Mouse (Mus musculus) kidney, embryonic 14.5 days (tissue): ENCODE results near the gene Tmem94. TPM values are rescaled to one million over a fixed set of nuclear protein-coding genes. Genes with fewer than 3 reads are reported as not detected.

ENCODE experiments used
- ATAC-seq: fragments of 200-750 bp; cut with Nextera tagmentation; 2 replicates; pipeline ENCODE4 v1.8.0; 2017; ENCODE audit warnings: moderate number of reproducible peaks, mild to moderate bottlenecking, moderate TSS enrichment, moderate library complexity; ENCODE audit not compliant: low FRiP score, low TSS enrichment
- H3K27ac ChIP-seq: fragments of 300-500 bp; sonication (generic); 2 replicates; pipeline ENCODE4 v1.5.1; 2014; ENCODE audit warnings: low read depth, mild to moderate bottlenecking, low read length, moderate library complexity, mixed read lengths
- H3K27me3 ChIP-seq: fragments of 300-500 bp; sonication (generic); 2 replicates; pipeline ENCODE4 v1.6.1; 2014; ENCODE audit warnings: mild to moderate bottlenecking, low read length; ENCODE audit not compliant: control insufficient read depth, insufficient read depth
- H3K36me3 ChIP-seq: fragments of 300-500 bp; sonication (generic); 2 replicates; pipeline ENCODE4 v1.6.1; 2014; ENCODE audit warnings: low read length, mixed read lengths; ENCODE audit not compliant: control insufficient read depth, insufficient read depth
- H3K4me1 ChIP-seq: fragments of 300-500 bp; sonication (generic); 2 replicates; pipeline ENCODE4 v1.6.1; 2014; ENCODE audit warnings: low read length, mixed read lengths; ENCODE audit not compliant: control insufficient read depth, insufficient read depth
- H3K4me2 ChIP-seq: fragments of 300-500 bp; sonication (generic); replicated peaks from 2 replicates; pipeline ENCODE4 v1.6.1; 2014; ENCODE audit warnings: low read depth, mild to moderate bottlenecking, low read length
- H3K4me3 ChIP-seq: fragments of 300-500 bp; sonication (generic); 2 replicates; pipeline ENCODE4 v1.5.1; 2014; ENCODE audit warnings: mild to moderate bottlenecking, low read length
- H3K9ac ChIP-seq: fragments of 300-500 bp; sonication (generic); 2 replicates; pipeline ENCODE4 v1.6.1; 2014; ENCODE audit warnings: low read depth, mild to moderate bottlenecking, low read length, moderate library complexity
- H3K9me3 ChIP-seq: fragments of 300-500 bp; sonication (generic); 2 replicates; pipeline ENCODE4 v1.6.1; 2016; ENCODE audit warnings: low read length; ENCODE audit not compliant: control insufficient read depth
- WGBS: fragments of 180-500 bp; shearing (Covaris S2); extraction: QIAGEN DNeasy Blood & Tissue Kit; methylation state at CpG from one replicate; pipeline ENCODE4 v1.1.7; 2014; 5-methylcytosine and 5-hydroxymethylcytosine counted together
- polyA plus RNA-seq: library from polyadenylated mRNA; unstranded; fragments of >200 nt; fragmentation: Nextera tagmentation; extraction: Ambion mirVana; gene quantifications from 2 replicates; pipeline ENCODE4 v1.2.1, GENCODE M21; 2014

Gene Tmem94
- polyA plus RNA-seq: 12.4 and 19.9 TPM in 2 replicates

DNA sequence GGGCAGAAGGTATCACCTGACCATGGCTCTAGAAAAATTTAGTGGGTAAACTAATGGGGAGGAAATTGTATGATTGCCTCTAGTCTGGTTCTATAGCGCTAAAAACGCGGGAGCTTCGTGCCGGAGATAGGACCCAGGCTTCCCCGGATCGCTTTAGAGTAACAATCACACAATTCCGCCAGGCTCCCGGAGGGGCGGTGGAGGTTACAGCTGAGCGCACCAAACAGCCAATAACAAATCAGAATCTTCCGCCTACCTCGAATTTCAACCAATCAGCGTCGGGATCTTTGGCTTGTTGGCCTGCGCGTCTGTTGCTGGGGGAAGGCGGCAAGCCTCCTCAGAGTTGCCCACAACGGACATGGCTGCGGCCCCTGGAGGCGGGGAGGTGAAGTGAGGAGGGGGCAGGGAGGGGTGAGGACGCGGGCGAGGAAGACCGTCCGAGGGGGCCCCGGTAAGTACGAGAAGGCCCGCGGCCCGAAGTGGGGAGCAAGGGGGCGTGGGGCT is at the start of gene Tmem94:
TSS of gene Tmem94 (plus strand) at position 331 of the 504 bp plus-strand sequence.
- Histone ChIP-seq H3K4me1 (peaks cover 21% of the 10 kb centered on the region), H3K9me3 (no peaks in the 10 kb centered on the region), H3K4me2 (peak within 1 kb of the TSS; percentile 80), H3K36me3 (no peaks in the 10 kb centered on the region), H3K27ac (peak within 1 kb of the TSS; percentile 87), H3K27me3 (no peaks in the 10 kb centered on the region), H3K9ac (peak within 1 kb of the TSS; percentile 78), H3K4me3 (peak within 1 kb of the TSS; percentile 81)
- peak; percentile 98 for ATAC-seq
- WGBS: under 1% methylated on average over 31 of the region's 32 CpGs

DNA sequence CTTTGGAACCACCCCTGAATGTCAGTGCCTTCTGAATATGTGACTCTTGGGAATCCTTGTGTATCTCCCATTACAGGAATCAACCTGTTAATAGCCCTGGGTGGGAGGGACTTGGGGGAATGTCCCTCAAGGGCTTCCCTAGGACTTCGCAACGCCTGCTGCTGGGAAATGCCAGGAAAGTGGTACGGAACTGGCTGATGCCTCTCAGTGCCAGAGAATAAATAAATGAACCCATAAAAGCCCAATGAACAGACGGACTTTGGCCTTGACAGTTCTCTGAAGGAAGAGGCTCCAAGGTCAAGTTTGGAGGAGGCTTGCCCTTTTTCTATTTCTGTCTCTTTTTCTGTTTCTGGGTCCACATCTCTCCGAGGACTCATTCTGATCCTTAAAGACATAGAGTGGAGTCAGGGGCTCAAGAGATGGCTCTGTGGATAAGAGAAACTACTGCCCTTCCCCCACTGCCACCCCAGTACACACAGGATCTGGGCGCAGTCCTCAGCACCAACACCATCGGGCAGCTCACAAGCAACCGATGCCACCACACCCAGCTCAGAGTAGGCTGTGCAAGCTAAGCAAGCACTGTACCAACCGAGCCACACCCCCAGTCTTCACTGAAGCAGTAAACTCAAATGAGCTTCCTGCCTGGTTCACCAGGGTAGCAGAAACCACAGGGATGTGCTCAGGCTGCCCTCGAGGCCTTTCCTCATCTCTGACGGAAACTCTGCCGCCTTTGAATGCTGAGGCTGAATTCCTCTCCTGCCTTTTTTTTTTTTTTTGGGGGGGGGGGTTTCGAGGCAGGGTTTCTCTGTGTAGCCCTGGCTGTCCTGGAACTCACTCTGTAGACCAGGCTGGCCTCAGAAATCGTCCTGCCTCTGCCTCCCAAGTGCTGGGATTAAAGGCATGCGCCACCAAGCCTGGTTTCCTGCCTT is 48.6 kb upstream of the Tmem94 start:
- no peak overlapping the region for H3K4me3 ChIP-seq
- no peaks in the 10 kb centered on the region for H3K36me3 ChIP-seq
- no peaks in the 10 kb centered on the region for H3K27me3 ChIP-seq
- no peak overlapping the region for H3K4me2 ChIP-seq
- no peak for ATAC-seq
- H3K9ac ChIP-seq: no peak overlapping the region
- 66% methylated on average over 15 of the region's 15 CpGs for WGBS
- no peak overlapping the region for H3K27ac ChIP-seq
- H3K9me3 ChIP-seq: no peaks in the 10 kb centered on the region
- no peaks in the 10 kb centered on the region for H3K4me1 ChIP-seq

DNA sequence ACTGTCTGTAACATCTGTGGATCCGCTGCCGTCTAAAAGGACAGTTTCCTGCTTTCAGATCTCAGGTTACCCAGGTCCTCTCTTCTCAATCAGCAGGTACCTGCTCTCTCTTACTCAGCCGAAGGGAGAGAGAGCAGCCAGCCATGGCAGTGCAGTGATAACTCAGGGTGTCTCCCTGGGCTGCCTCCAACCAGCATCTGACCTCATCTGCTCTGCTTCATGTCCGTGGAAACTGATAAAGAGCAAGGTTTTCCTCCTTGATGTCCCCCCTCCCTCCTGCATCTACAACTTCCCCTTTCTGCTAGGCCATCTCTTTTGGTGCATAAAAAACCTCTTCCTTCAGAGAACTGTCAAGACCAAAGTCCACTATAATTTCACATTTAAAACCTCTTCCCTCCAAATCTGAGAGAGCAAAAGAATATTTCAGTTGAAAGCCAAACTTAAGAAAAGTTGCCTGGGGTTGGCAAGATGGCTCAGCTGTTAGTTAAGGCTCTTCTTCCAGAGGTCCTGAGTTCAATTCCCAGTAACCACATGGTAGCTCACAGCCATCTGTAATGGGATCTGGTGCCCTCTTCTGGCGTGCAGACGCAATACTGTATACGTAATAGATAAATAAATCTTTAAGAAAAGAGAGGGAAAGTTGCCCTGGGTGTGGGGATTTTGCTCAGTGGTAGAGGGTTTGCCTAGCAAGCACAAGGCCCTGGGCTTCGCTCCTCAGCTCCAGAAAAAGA is 47.4 kb upstream of the Tmem94 start:
- Histone ChIP-seq H3K27me3 (no peaks in the 10 kb centered on the region), H3K9me3 (no peaks in the 10 kb centered on the region), H3K36me3 (no peaks in the 10 kb centered on the region), H3K27ac (no peak overlapping the region), H3K4me2 (no peak overlapping the region), H3K9ac (no peak overlapping the region), H3K4me1 (no peaks in the 10 kb centered on the region; the same call in 1 of the 2 replicates), H3K4me3 (no peak overlapping the region)
- WGBS: 55% methylated on average over 8 of the region's 8 CpGs
- no peak for ATAC-seq

DNA sequence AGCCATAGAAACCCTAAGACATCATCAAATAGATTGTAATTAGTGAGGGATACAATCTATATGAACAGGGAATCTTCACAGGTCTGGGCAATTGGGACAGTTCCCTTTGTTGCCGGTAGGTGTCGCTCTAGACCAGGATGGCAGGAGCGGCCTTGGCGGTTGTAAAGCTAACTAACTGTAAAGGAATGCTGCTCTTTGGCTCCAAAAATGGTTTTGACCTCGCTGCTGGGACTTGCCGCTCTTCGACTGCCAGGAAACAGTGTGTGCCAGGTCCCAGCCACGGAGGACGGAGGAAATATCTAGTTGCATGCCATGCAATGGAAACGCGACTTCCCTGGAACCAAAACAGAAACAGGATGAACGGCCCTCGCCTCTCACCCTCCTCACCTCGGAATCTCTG is 42.6 kb upstream of the Tmem94 start:
- no peaks in the 10 kb centered on the region for H3K27me3 ChIP-seq
- H3K4me3 ChIP-seq: no peak overlapping the region
- WGBS: 18% methylated on average over 14 of the region's 14 CpGs
- H3K27ac ChIP-seq: no peak overlapping the region
- H3K4me2 ChIP-seq: no peak overlapping the region; the same call in 1 of the 2 replicates
- no peak overlapping the region for H3K9ac ChIP-seq
- no peaks in the 10 kb centered on the region; the same call in 1 of the 2 replicates for H3K4me1 ChIP-seq
- no peak for ATAC-seq
- no peaks in the 10 kb centered on the region for H3K9me3 ChIP-seq
- no peaks in the 10 kb centered on the region for H3K36me3 ChIP-seq

DNA sequence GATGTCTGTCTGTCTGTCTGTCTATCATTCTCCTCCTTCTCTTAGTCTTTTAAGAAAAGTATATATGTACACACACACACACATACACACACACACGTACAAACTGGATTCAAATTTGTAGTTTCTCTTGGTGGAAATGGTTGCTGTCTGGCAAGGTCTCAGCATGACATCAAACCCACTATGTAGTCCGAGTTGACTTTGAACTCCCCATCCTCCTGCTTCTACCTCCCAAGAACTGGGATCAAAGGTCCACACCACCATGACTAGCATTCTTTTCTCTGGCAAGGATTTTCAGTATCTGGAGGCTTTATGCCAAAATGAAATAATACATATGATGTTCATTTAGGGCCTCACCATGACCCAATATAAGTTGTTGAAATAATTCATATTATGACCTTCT is 42.0 kb upstream of the Tmem94 start:
- H3K9ac ChIP-seq: no peak overlapping the region
- H3K27ac ChIP-seq: no peak overlapping the region
- no peak overlapping the region for H3K4me2 ChIP-seq

DNA sequence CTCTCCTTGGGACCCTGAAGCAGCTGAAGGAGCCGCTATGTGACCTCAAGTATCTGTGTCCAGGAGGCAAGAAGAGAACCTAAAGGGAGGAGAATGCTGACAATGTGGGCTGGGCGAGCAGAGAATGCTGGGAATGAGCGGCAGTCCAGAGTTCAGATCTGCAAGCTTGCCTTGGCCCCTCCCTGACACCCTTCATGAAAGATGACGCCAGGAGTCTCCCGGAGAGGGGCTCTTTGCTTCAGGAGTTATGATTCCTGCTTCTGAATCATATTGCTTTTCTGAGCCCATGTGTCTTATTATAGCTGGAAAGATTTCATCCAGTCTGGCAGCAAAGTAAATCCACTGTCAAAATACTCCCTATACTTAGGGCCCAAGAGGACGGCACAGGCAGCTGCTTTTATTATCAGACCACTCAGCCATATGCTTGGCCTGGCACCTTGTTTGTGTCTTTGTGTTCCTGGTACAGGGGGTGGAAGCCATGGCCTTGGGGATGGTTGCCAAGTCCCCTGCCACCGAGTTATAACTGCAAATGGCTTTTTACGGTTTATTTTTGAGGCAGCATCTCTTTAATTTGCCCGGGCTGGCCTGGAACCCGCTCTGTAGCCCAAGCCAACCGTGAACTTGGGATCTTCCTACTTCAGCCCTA is 31.1 kb upstream of the Tmem94 start:
- H3K27ac ChIP-seq: no peak overlapping the region

More for the DNA sequence above, 42.0 kb upstream of the Tmem94 start:
- no peaks in the 10 kb centered on the region for H3K27me3 ChIP-seq
- no peaks in the 10 kb centered on the region for H3K36me3 ChIP-seq
- H3K9me3 ChIP-seq: no peaks in the 10 kb centered on the region
- no peaks in the 10 kb centered on the region; the same call in 1 of the 2 replicates for H3K4me1 ChIP-seq
- no peak for ATAC-seq
- 78% methylated on average over 2 of the region's 2 CpGs for WGBS
- no peak overlapping the region for H3K4me3 ChIP-seq

DNA sequence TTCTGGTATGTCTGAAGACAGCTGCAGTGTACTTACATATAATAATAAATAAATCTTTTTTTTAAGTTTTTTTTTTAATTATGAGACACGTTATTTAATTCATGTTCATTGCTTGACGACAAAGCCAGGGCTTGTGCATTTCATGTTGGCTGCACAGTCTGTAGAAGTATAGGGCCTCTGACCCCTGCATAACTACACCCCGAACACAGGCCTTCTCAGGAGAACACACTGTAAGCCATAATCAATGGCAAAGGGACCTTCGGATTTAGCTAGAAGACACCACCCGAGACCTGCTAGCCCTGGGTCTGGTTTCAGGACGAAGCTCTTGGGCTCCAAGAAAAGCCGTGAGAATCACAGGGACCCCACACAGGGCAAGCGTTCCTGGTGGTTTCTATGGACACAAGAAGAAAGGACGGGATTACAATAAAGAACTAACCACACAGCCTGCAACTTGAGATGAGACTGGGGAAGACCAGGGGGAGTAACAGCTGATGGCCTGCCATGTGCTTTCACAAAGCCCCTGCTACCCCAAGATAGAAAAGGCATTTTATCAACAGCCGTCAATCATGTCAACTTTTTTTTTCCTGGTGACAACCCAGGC is 27.5 kb upstream of the Tmem94 start:
- no peaks in the 10 kb centered on the region for H3K9me3 ChIP-seq
- H3K4me2 ChIP-seq: no peak overlapping the region
- WGBS: 69% methylated on average over 10 of the region's 10 CpGs
- H3K27ac ChIP-seq: no peak overlapping the region
- no peak overlapping the region for H3K4me3 ChIP-seq
- no peak for ATAC-seq
- no peak overlapping the region for H3K9ac ChIP-seq
- H3K4me1 ChIP-seq: no peaks in the 10 kb centered on the region
- no peaks in the 10 kb centered on the region for H3K27me3 ChIP-seq
- H3K36me3 ChIP-seq: no peaks in the 10 kb centered on the region

More for the DNA sequence above, 31.1 kb upstream of the Tmem94 start:
- H3K27me3 ChIP-seq: no peaks in the 10 kb centered on the region
- 66% methylated on average over 11 of the region's 11 CpGs for WGBS
- ATAC-seq: no peak
- H3K36me3 ChIP-seq: no peaks in the 10 kb centered on the region
- H3K9me3 ChIP-seq: no peaks in the 10 kb centered on the region
- no peak overlapping the region for H3K4me2 ChIP-seq
- no peaks in the 10 kb centered on the region for H3K4me1 ChIP-seq
- no peak overlapping the region for H3K9ac ChIP-seq
- no peak overlapping the region for H3K4me3 ChIP-seq

DNA sequence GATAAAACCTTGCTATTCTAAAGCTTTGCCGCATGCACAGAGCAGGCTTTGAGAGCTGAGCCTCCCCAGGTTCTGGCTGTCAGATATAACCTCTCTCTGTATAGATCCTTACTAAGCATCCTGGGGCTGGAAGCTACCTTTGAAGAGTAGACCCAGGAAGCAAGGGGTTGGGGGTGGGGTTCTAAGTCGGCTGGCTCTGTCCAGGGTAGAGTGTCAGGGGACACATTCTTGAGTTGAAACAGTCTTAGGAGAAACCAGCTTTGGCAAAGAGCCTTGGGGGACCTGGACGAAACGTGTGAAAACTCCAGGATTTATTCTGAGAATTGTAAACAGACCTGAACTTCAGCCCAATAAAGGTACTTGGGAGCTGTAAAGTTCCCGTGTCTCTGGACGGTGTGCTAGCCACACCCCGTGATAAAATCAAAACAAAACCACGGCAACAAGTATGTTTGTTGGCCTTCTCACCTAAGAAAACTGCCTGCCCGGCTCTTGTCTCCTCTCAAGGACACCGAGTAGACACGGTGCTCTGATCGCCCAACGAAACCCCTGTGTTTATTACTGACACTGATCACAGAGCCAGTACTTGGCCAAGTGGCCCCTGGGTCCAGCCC is 26.9 kb upstream of the Tmem94 start:
- no peak for ATAC-seq
- WGBS: 24% methylated on average over 13 of the region's 13 CpGs
- no peaks in the 10 kb centered on the region for H3K9me3 ChIP-seq

More for the DNA sequence above, 26.9 kb upstream of the Tmem94 start:
- H3K27me3 ChIP-seq: no peaks in the 10 kb centered on the region
- no peak overlapping the region for H3K27ac ChIP-seq
- no peak overlapping the region for H3K9ac ChIP-seq
- no peak overlapping the region for H3K4me2 ChIP-seq
- no peaks in the 10 kb centered on the region for H3K4me1 ChIP-seq
- H3K36me3 ChIP-seq: no peaks in the 10 kb centered on the region
- no peak overlapping the region for H3K4me3 ChIP-seq
